Mouse (Mus musculus) MEL (cell line): ENCODE results near the gene Glis1. TPM values are rescaled to one million over a fixed set of nuclear protein-coding genes. Genes with fewer than 3 reads are reported as not detected.

ENCODE experiments used
- DNase-seq: peaks from one replicate; pipeline ENCODE4 v3.0.0; 2011; ENCODE audit warnings: low read depth, low spot score
- H3K27ac ChIP-seq: 2 replicates; pipeline ENCODE4 v1.5.1; 2012; ENCODE audit warnings: low read depth, mild to moderate bottlenecking, control low read depth, low read length, moderate library complexity; ENCODE audit not compliant: control insufficient read depth
- H3K27me3 ChIP-seq, 2 experiments: fragments of 150-350 bp in 1 of 2; sonication (generic) in 1 of 2; 2 replicates each; pipeline ENCODE4 v1.6.1; 2012; ENCODE audit warnings: low read length in 2 of 2, mild to moderate bottlenecking in 2 of 2, improper control_type of control experiment in 1 of 2, moderate library complexity in 1 of 2; ENCODE audit not compliant: insufficient read depth in 2 of 2, control insufficient read depth in 1 of 2
- H3K36me3 ChIP-seq, 2 experiments: 2 replicates each; pipeline ENCODE4 v1.6.1; 2012 to 2014; ENCODE audit warnings: low read length in 2 of 2, improper control_type of control experiment in 1 of 2, inconsistent platforms in 1 of 2, mild to moderate bottlenecking in 1 of 2; ENCODE audit not compliant: insufficient read depth in 2 of 2, control insufficient read depth in 1 of 2
- H3K4me1 ChIP-seq, 2 experiments: fragments of 150-350 bp in 1 of 2; sonication (generic) in 1 of 2; 2 replicates each; pipeline ENCODE4 v1.6.1; 2012; ENCODE audit warnings: low read length in 2 of 2, improper control_type of control experiment in 1 of 2, mild to moderate bottlenecking in 1 of 2; ENCODE audit not compliant: insufficient read depth in 2 of 2, control insufficient read depth in 1 of 2
- H3K4me3 ChIP-seq, 2 experiments: fragments of 150-350 bp in 1 of 2; sonication (generic) in 1 of 2; 2 replicates each; pipeline ENCODE4 v1.5.1; 2012; ENCODE audit warnings: low read depth in 2 of 2, low read length in 2 of 2, mild to moderate bottlenecking in 2 of 2, moderate library complexity in 2 of 2, control low read depth in 1 of 2, improper control_type of control experiment in 1 of 2; ENCODE audit not compliant: control insufficient read depth in 1 of 2, insufficient read depth in 1 of 2
- H3K79me2 ChIP-seq: 2 replicates; pipeline ENCODE4 v1.6.1; 2012; ENCODE audit warnings: mild to moderate bottlenecking, low read length, moderate library complexity; ENCODE audit not compliant: control insufficient read depth, poor library complexity, insufficient read depth
- H3K9ac ChIP-seq: 2 replicates; pipeline ENCODE4 v1.6.1; 2012; ENCODE audit warnings: low read depth, mild to moderate bottlenecking, control low read depth, low read length, moderate library complexity; ENCODE audit not compliant: control insufficient read depth, poor library complexity, severe bottlenecking
- H3K9me3 ChIP-seq: fragments of 150-350 bp; sonication (generic); replicated peaks from 2 replicates; pipeline ENCODE4 v1.6.1; 2012; ENCODE audit warnings: mild to moderate bottlenecking, low read length, improper control_type of control experiment, moderate library complexity; ENCODE audit not compliant: insufficient read depth
- CHD1 ChIP-seq: IDR thresholded peaks from 2 replicates; pipeline ENCODE4 v1.6.1; 2012; ENCODE audit warnings: low read depth, mild to moderate bottlenecking, inconsistent platforms, low read length, improper control_type of control experiment
- CHD2 ChIP-seq: IDR thresholded peaks from 2 replicates; pipeline ENCODE4 v1.6.1; 2011; ENCODE audit warnings: low read length, improper control_type of control experiment
- CTCF ChIP-seq, 3 experiments: IDR thresholded peaks in 2 of 3; conservative IDR thresholded peaks in 1 of 3; 2 replicates each; pipeline ENCODE4 v1.5.1; 2011 to 2012; ENCODE audit warnings: low read length in 3 of 3, low read depth in 2 of 3, mild to moderate bottlenecking in 2 of 3, improper control_type of control experiment in 1 of 3, inconsistent platforms in 1 of 3, mixed read lengths in 1 of 3, moderate library complexity in 1 of 3; ENCODE audit not compliant: control insufficient read depth in 1 of 3, insufficient read depth in 1 of 3, poor library complexity in 1 of 3, severe bottlenecking in 1 of 3
- ELF1 ChIP-seq: IDR thresholded peaks from 2 replicates; pipeline ENCODE4 v1.6.1; 2014; ENCODE audit warnings: low read depth, mild to moderate bottlenecking, inconsistent platforms, low read length, improper control_type of control experiment, moderate library complexity
- EP300 ChIP-seq, 2 experiments: IDR thresholded peaks; 2 replicates each; pipeline ENCODE4 v1.6.1; 2011; ENCODE audit warnings: improper control_type of control experiment in 2 of 2, low read length in 2 of 2, low read depth in 1 of 2, mild to moderate bottlenecking in 1 of 2
- KAT2A ChIP-seq: conservative IDR thresholded peaks from 2 replicates; pipeline ENCODE4 v1.6.1; 2012; ENCODE audit warnings: low read depth, low read length, improper control_type of control experiment, inconsistent platforms
- MAZ ChIP-seq: IDR thresholded peaks from 2 replicates; pipeline ENCODE4 v1.6.1; 2012; ENCODE audit warnings: low read depth, mild to moderate bottlenecking, inconsistent platforms, low read length, improper control_type of control experiment
- MXI1 ChIP-seq: IDR thresholded peaks from 2 replicates; pipeline ENCODE4 v1.6.1; 2011; ENCODE audit warnings: mild to moderate bottlenecking, low read depth, low read length, improper control_type of control experiment
- MYB ChIP-seq: IDR thresholded peaks from 2 replicates; pipeline ENCODE4 v1.6.1; 2011; ENCODE audit warnings: mild to moderate bottlenecking, low read depth, low read length, improper control_type of control experiment
- MYC ChIP-seq: IDR thresholded peaks from 2 replicates; pipeline ENCODE4 v1.6.1; 2011; ENCODE audit warnings: low read depth, mild to moderate bottlenecking, low read length, improper control_type of control experiment, moderate library complexity
- NRF1 ChIP-seq: IDR thresholded peaks from 2 replicates; pipeline ENCODE4 v1.6.1; 2014; ENCODE audit warnings: low read depth, mild to moderate bottlenecking, inconsistent platforms, low read length, improper control_type of control experiment, moderate library complexity; ENCODE audit not compliant: poor library complexity, insufficient read depth, severe bottlenecking
- POLR2AphosphoS5 ChIP-seq: IDR thresholded peaks from 2 replicates; pipeline ENCODE4 v1.6.1; 2012; ENCODE audit warnings: low read depth, borderline replicate concordance, mild to moderate bottlenecking, inconsistent platforms, low read length, moderate library complexity, mixed read lengths
- RAD21 ChIP-seq: IDR thresholded peaks from 2 replicates; pipeline ENCODE4 v1.6.1; 2011; ENCODE audit warnings: mild to moderate bottlenecking, low read depth, low read length, improper control_type of control experiment
- RCOR1 ChIP-seq: IDR thresholded peaks from 2 replicates; pipeline ENCODE4 v1.6.1; 2012; ENCODE audit warnings: low read depth, mild to moderate bottlenecking, inconsistent platforms, low read length, improper control_type of control experiment
- SIN3A ChIP-seq: IDR thresholded peaks from 2 replicates; pipeline ENCODE4 v1.6.1; 2012; ENCODE audit warnings: low read length, improper control_type of control experiment, inconsistent platforms
- TAL1 ChIP-seq: IDR thresholded peaks from 2 replicates; pipeline ENCODE4 v1.6.1; 2012; ENCODE audit warnings: mild to moderate bottlenecking, inconsistent platforms, low read length, moderate library complexity, mixed read lengths
- UBTF ChIP-seq: IDR thresholded peaks from 2 replicates; pipeline ENCODE4 v1.6.1; 2012; ENCODE audit warnings: low read depth, mild to moderate bottlenecking, inconsistent platforms, low read length, improper control_type of control experiment, moderate library complexity, borderline replicate concordance; ENCODE audit not compliant: insufficient read depth
- USF1 ChIP-seq: IDR thresholded peaks from 2 replicates; pipeline ENCODE4 v1.6.1; 2014; ENCODE audit warnings: low read depth, mild to moderate bottlenecking, inconsistent platforms, low read length, improper control_type of control experiment, moderate library complexity
- USF2 ChIP-seq, 2 experiments: IDR thresholded peaks; 2 replicates each; pipeline ENCODE4 v1.6.1; 2011 to 2012; ENCODE audit warnings: improper control_type of control experiment in 2 of 2, low read length in 2 of 2, borderline replicate concordance in 1 of 2, inconsistent platforms in 1 of 2, low read depth in 1 of 2, mild to moderate bottlenecking in 1 of 2; ENCODE audit not compliant: insufficient read depth in 1 of 2
- ZKSCAN1 ChIP-seq: IDR thresholded peaks from 2 replicates; pipeline ENCODE4 v1.6.1; 2012; ENCODE audit warnings: low read depth, mild to moderate bottlenecking, inconsistent platforms, low read length, improper control_type of control experiment, moderate library complexity
- polyA plus RNA-seq, 2 experiments: library from polyadenylated mRNA; stranded (reverse) in 1 of 2; unstranded in 1 of 2; fragments of >175 nt in 1 of 2; fragments of >200 nt in 1 of 2; gene quantifications; 2 replicates each; pipeline versions ENCODE4 v1.2.1 to v1.2.4; 2012; ENCODE audit warnings: low replicate concordance in 2 of 2, low read depth in 1 of 2; ENCODE audit not compliant: insufficient read length in 2 of 2, insufficient read depth in 1 of 2, missing spikeins in 1 of 2
- total RNA-seq: library from RNA; depleted of rRNA; stranded (reverse); fragments of 300-350 nt; gene quantifications from 2 replicates; pipeline ENCODE4 v1.2.3, GENCODE M21; 2012; rRNA removed

Gene Glis1
- total and polyA plus RNA-seq, 3 experiments = 0.46 to 0.93 TPM; not detected in 1

- H3K4me1 ChIP-seq = no peaks in the 10 kb centered on the region
- H3K9ac ChIP-seq = no peak overlapping the region
- H3K4me3 ChIP-seq = no peak overlapping the region
- H3K27ac ChIP-seq = no peak overlapping the region
- no peak for DNase-seq
- no peaks in the 10 kb centered on the region for H3K36me3 ChIP-seq
- H3K79me2 ChIP-seq = no peaks in the 10 kb centered on the region
- no peaks in the 10 kb centered on the region for H3K9me3 ChIP-seq
- no peaks in the 10 kb centered on the region; a peak in 2 of 4 replicates for H3K27me3 ChIP-seq
- TF ChIP-seq TAL1 = no peak
- no peak for TF ChIP-seq CTCF (IDR thresholded peaks at IDR 0.05 in 2 of 3, conservative IDR thresholded peaks at IDR 0.05 in 1 of 3; ENCODE audit: control insufficient read depth in 1 of 3, insufficient read depth in 1 of 3, low read depth in 2 of 3, low read length in 3 of 3, poor library complexity in 1 of 3, severe bottlenecking in 1 of 3)
- no peak for TF ChIP-seq UBTF
- no peak for TF ChIP-seq ELF1
- no peak for TF ChIP-seq CHD1
- TF ChIP-seq CHD2 = no peak
- TF ChIP-seq RCOR1 = no peak
- TF ChIP-seq RAD21 = no peak
- TF ChIP-seq ZKSCAN1 = no peak
- TF ChIP-seq POLR2AphosphoS5 = no peak
- TF ChIP-seq MAZ = no peak
- no peak for TF ChIP-seq MYC
- TF ChIP-seq EP300 (IDR thresholded peaks at IDR 0.05; ENCODE audit: low read depth in 1 of 2, low read length in 2 of 2) = no peak
- no peak for TF ChIP-seq SIN3A
Measured at GRCm38 (mm10) chr4:107683006-107683756, 248.8 kb downstream of the Glis1 start.

DNA sequence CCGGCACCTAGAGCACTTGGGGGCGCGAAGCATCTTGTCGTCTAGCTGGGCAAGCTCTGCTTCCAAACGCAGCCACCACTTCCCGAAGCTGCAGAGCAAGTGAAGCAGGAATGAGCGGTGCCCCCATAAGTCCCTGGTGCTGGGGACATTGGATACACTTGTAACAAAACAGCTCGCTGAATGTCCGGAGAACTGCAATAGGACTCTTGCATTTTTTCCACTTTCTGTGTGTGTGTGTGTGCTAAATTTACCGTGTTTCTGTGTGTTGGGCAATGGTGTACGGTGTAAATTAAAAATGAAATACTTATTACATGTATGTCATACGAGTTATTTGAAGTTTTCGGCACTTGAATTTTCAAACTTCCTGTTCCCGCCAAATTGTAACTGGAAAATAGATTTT, 249.7 kb downstream of the Glis1 start, which contains the start of gene Dmrtb1:
Dmrtb1 (minus strand) TSS at position 101 of the 400 bp plus-strand sequence.
- DNase-seq = no peak
- H3K27ac ChIP-seq = no peak within 1 kb of the TSS
- no peaks in the 10 kb centered on the region for H3K36me3 ChIP-seq
- no peak within 1 kb of the TSS for H3K4me3 ChIP-seq
- no peaks in the 10 kb centered on the region for H3K79me2 ChIP-seq
- H3K4me1 ChIP-seq = no peaks in the 10 kb centered on the region
- TF ChIP-seq MYB (no peak), USF1 (no peak), TAL1 (no peak), MXI1 (no peak), KAT2A (no peak), NRF1 (no peak), USF2 (IDR thresholded peaks at IDR 0.05; ENCODE audit: borderline replicate concordance in 1 of 2, insufficient read depth in 1 of 2, low read depth in 1 of 2, low read length in 2 of 2) (no peak), RCOR1 (no peak)
- H3K27me3 ChIP-seq = peaks cover 0 to 1% of the 10 kb centered on the region in 2 experiments; a peak in 2 of 4 replicates
- no peaks in the 10 kb centered on the region for H3K9me3 ChIP-seq
- no peak within 1 kb of the TSS for H3K9ac ChIP-seq

Other genes starting within 250 kb of the Glis1 start
- 0.15 TPM in 1 of 2 replicates, not detected in the other for gene Ldlrad1, start 225.4 kb upstream of the Glis1 start, total RNA-seq
- not detected for gene Ldlrad1, start 225.4 kb upstream of the Glis1 start, polyA plus RNA-seq
- gene Lrrc42, start 181.1 kb upstream of the Glis1 start, total RNA-seq = 8.6 and 9.3 TPM in 2 replicates
- gene Lrrc42, start 181.1 kb upstream of the Glis1 start, polyA plus RNA-seq = 10 to 100 TPM in 1 of 2 experiments, not detected in 1; 48.9 TPM
- 11.2 and 12.4 TPM in 2 replicates for gene Hspb11, start 181.0 kb upstream of the Glis1 start, total RNA-seq
- gene Hspb11, start 181.0 kb upstream of the Glis1 start, polyA plus RNA-seq = 10 to 100 TPM in 1 of 2 experiments, not detected in 1; 16.8 TPM
- not detected in 2 replicates for gene Dio1, start 127.4 kb upstream of the Glis1 start, total RNA-seq
- gene Dio1, start 127.4 kb upstream of the Glis1 start, polyA plus RNA-seq = under 1 TPM in 1 of 2 experiments, not detected in 1; 0.13 TPM
- gene Yipf1, start 120.2 kb upstream of the Glis1 start, total RNA-seq = 37.5 and 40.6 TPM in 2 replicates
- gene Yipf1, start 120.2 kb upstream of the Glis1 start, polyA plus RNA-seq = 100 to 1,000 TPM in 1 of 2 experiments, 10 to 100 TPM in 1; 43.5 to 549 TPM
- gene Ndc1, start 66.8 kb upstream of the Glis1 start, total RNA-seq = 44.7 and 54.0 TPM in 2 replicates
- 100 to 1,000 TPM in 1 of 2 experiments, 10 to 100 TPM in 1; 57.2 to 274 TPM for gene Ndc1, start 66.8 kb upstream of the Glis1 start, polyA plus RNA-seq
- not detected in 2 replicates for gene Dmrtb1, start 249.6 kb downstream of the Glis1 start, total RNA-seq
- not detected for gene Dmrtb1, start 249.6 kb downstream of the Glis1 start, polyA plus RNA-seq